Mouse (Mus musculus) MEL (cell line): ENCODE results near the gene Dclk3.

ENCODE experiments used
- CHD2 ChIP-seq: IDR thresholded peaks from 2 replicates; pipeline ENCODE4 v1.6.1; 2011; ENCODE audit warnings: low read length, improper control_type of control experiment
- CTCF ChIP-seq, 3 experiments: IDR thresholded peaks in 2 of 3; conservative IDR thresholded peaks in 1 of 3; 2 replicates each; pipeline ENCODE4 v1.5.1; 2011 to 2012; ENCODE audit warnings: low read length in 3 of 3, low read depth in 2 of 3, mild to moderate bottlenecking in 2 of 3, improper control_type of control experiment in 1 of 3, inconsistent platforms in 1 of 3, mixed read lengths in 1 of 3, moderate library complexity in 1 of 3; ENCODE audit not compliant: control insufficient read depth in 1 of 3, insufficient read depth in 1 of 3, poor library complexity in 1 of 3, severe bottlenecking in 1 of 3
- E2F4 ChIP-seq: IDR thresholded peaks from 2 replicates; pipeline ENCODE4 v1.6.1; 2011; ENCODE audit warnings: low read depth, low read length, improper control_type of control experiment, borderline replicate concordance
- EP300 ChIP-seq, 2 experiments: IDR thresholded peaks; 2 replicates each; pipeline ENCODE4 v1.6.1; 2011; ENCODE audit warnings: improper control_type of control experiment in 2 of 2, low read length in 2 of 2, low read depth in 1 of 2, mild to moderate bottlenecking in 1 of 2
- GATA1 ChIP-seq: IDR thresholded peaks from 2 replicates; pipeline ENCODE4 v1.6.1; 2011; ENCODE audit warnings: low read depth, low read length, improper control_type of control experiment
- MAFK ChIP-seq: IDR thresholded peaks from 2 replicates; pipeline ENCODE4 v1.6.1; 2011; ENCODE audit warnings: low read depth, mild to moderate bottlenecking, low read length, improper control_type of control experiment, borderline replicate concordance
- MAX ChIP-seq: IDR thresholded peaks from 2 replicates; pipeline ENCODE4 v1.6.1; 2011; ENCODE audit warnings: low read length, improper control_type of control experiment
- MAZ ChIP-seq: IDR thresholded peaks from 2 replicates; pipeline ENCODE4 v1.6.1; 2012; ENCODE audit warnings: low read depth, mild to moderate bottlenecking, inconsistent platforms, low read length, improper control_type of control experiment
- POLR2AphosphoS2 ChIP-seq: IDR thresholded peaks from 2 replicates; pipeline ENCODE4 v1.6.1; 2011; ENCODE audit warnings: low read length, improper control_type of control experiment
- TBP ChIP-seq: IDR thresholded peaks from 2 replicates; pipeline ENCODE4 v1.8.0; 2011; ENCODE audit warnings: low read depth, low read length, improper control_type of control experiment
- USF1 ChIP-seq: IDR thresholded peaks from 2 replicates; pipeline ENCODE4 v1.6.1; 2014; ENCODE audit warnings: low read depth, mild to moderate bottlenecking, inconsistent platforms, low read length, improper control_type of control experiment, moderate library complexity
- USF2 ChIP-seq, 2 experiments: IDR thresholded peaks; 2 replicates each; pipeline ENCODE4 v1.6.1; 2011 to 2012; ENCODE audit warnings: improper control_type of control experiment in 2 of 2, low read length in 2 of 2, borderline replicate concordance in 1 of 2, inconsistent platforms in 1 of 2, low read depth in 1 of 2, mild to moderate bottlenecking in 1 of 2; ENCODE audit not compliant: insufficient read depth in 1 of 2

DNA sequence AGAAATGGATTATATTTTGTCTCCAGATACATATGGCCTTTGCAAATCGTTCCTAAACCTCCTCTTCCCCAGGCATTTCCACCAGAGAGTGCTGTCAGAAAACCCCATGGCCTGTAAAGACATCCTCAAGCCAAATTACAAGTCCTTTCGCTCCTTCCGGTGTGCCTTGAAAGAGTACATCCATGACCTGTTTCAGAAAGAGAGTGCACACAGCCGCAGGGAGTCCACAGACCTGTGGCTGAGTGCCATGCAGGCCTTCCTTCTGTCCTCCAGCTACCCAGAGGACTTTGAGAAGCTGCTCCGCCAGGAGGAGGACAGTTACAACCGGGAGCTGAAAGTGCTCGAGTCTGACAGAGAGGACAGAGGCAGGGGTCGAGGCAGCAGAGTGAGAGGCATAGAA is 47.8 kb upstream of the Dclk3 start:
- TF ChIP-seq EP300 (IDR thresholded peaks at IDR 0.05; ENCODE audit: low read depth in 1 of 2, low read length in 2 of 2) (no peak), E2F4 (no peak), POLR2AphosphoS2 (no peak), MAZ (no peak), CHD2 (no peak), CTCF (IDR thresholded peaks at IDR 0.05 in 2 of 3, conservative IDR thresholded peaks at IDR 0.05 in 1 of 3; ENCODE audit: control insufficient read depth in 1 of 3, insufficient read depth in 1 of 3, low read depth in 2 of 3, low read length in 3 of 3, poor library complexity in 1 of 3, severe bottlenecking in 1 of 3) (no peak), USF2 (IDR thresholded peaks at IDR 0.05; ENCODE audit: borderline replicate concordance in 1 of 2, insufficient read depth in 1 of 2, low read depth in 1 of 2, low read length in 2 of 2) (no peak), GATA1 (no peak), MAFK (no peak), TBP (no peak), MAX (no peak), USF1 (no peak)
